Mouse (Mus musculus) testis, adult 2 months (tissue): ENCODE results near the gene Phf1.

Experiments used
- CTCF ChIP-seq: fragments of 200-500 bp; IDR thresholded peaks from 2 replicates; pipeline ENCODE4 v1.5.1; 2012; ENCODE audit warnings: low read depth, mild to moderate bottlenecking, inconsistent platforms, low read length, moderate library complexity; ENCODE audit not compliant: control insufficient read depth, insufficient read depth, insufficient replicate concordance
- POLR2A ChIP-seq: fragments of 200-500 bp; IDR thresholded peaks from 2 replicates; pipeline ENCODE4 v1.6.1; 2012; ENCODE audit warnings: low read depth, mild to moderate bottlenecking, inconsistent platforms, low read length, moderate library complexity; ENCODE audit not compliant: control insufficient read depth

DNA sequence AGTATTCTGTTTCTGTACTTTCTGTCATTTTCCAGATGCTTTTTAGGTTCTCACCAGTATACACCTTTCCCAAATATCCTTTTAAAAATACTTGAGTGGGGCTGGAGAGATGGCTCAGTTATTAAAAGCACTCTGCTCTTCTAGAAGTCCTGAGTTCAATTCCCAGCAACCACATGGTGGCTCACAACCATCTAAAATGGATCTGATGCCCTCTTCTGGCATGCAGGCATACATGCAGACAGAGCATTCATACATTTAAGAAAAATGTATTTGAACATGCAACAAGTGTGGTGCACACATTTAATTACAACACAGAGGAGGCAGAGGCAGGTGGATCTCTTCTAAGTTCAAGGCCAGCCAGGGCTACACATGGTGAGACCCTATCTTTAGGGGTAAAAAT lies 42.6 kb downstream of the Phf1 start:
- TF ChIP-seq POLR2A: no peak
- no peak for TF ChIP-seq CTCF
